Mouse (Mus musculus) embryo, embryonic 11 days (tissue): ENCODE results near the gene Ankrd17.
"Not testable (repeated sequence)": the region's sequence is repeated elsewhere in the genome, so short reads cannot be mapped to it uniquely, and the experiment has no call there.

ENCODE experiments used
- DNase-seq: peaks from one replicate; pipeline ENCODE4 v3.0.0-alpha.2; 2015

The Ankrd17 gene

DNA sequence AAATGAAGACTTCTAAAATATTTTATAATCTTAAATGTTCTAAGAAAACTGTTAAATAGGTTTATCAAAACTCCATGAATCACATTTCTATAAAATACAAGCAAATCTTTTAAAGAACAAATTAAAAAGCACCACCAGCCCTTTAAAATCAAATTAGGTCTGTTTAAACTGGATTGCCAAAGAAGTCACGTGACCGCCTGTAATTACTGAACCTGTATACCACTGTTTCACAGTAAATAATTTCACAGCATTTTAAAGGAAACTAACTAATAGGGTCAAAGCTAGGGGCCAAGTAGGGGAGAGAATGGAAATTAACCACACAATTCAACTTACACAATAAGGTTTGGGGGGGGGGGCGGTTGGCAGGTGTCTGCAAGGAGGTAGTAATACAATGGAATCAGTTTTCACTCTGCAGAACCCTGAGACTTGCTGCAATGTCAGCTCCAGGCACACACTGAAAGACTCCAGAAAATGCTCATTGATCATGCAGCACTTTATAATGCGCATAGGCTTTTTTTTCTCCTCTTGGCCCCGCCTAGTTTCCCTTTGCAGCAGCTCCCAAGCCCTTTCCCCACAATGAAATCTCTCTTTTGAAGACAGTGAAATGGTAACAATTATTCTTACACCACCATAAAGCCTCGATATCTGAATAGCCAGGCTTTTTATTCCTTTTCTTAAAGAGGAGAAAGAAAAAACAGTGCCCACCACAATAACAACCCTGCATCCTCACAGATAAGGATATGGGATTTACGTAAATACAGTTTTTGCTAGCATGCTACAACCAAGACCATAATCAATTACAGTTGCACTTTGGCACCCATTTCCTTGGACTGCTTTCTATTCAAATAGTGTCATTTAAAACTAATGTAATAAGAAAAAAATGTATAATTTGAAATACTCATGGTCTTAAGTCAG is 27.9 kb downstream of the Ankrd17 start:
- DNase-seq, result peak; percentile 37

DNA sequence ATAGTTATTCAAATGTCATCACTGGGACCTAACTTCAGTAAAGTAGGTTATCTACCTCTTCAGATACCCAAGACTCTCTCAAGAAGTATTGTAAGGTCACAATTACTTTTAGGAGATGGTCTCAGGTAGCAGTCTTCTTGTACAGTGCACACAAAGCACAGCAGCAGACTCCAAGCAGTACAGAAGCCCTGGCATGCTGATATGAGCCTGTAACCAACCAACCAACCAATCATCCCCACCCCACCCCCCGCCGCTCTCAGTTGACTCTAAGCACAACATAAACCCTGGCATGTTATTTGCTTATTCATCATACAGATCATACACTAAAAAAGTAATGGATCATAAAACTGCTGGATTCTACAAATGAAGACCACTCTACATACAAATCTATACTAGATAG is 33.9 kb downstream of the Ankrd17 start:
- no peak for DNase-seq

DNA sequence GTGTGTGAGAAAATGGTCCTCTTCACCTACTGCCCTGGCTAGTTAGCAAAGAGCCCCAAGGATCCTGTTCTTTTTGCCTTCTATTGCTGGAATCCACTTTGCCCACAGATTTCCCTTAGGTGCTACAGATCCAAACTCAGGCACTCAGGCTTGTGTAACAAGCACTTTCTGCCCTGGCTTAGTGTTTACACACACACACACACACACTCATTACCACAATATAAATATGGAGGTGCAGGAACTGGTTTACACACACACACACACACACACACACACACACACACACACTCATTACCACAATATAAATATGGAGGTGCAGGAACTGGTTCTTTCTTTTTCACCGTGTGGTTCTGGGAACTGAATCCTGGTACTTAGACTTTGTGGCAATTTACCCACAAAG is 35.3 kb downstream of the Ankrd17 start:
- no peak for DNase-seq

DNA sequence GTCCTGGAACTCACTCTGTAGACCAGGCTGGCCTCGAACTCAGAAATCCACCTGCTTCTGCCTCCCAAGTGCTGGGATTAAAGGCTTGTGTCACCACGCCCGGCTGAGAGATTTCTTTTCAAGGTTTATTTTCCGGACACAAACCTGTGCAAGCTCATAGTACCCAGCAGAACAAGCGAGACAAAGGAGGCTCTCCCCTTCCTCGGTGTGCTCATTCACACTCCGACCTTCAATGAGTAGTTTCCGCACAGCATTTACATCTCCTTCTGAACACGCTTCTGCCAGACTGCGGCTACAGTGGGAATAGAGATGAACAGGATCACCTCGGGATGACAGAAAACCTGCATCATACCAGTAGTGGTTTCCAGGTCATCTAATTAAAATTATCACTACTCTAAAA is 68.0 kb downstream of the Ankrd17 start:
- DNase-seq, result no peak

DNA sequence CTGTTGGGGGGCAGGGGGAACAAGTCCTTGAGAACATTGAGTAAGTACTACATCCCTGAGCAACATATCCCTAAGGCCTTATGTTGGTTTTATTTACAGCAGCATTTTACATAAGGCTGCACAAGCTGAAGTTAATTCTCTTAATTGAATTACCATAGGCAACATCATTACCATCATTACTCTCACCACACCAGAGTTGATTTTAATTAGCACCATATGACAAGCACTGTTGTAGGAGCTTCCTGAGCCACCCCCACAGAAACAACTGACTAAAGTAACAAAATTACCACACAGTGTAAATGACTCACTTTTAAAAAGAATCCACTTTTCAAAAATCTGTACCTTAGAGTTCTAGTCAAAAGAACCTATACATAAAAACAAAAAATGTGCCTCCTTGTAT is 76.5 kb downstream of the Ankrd17 start:
- DNase-seq, result no peak

DNA sequence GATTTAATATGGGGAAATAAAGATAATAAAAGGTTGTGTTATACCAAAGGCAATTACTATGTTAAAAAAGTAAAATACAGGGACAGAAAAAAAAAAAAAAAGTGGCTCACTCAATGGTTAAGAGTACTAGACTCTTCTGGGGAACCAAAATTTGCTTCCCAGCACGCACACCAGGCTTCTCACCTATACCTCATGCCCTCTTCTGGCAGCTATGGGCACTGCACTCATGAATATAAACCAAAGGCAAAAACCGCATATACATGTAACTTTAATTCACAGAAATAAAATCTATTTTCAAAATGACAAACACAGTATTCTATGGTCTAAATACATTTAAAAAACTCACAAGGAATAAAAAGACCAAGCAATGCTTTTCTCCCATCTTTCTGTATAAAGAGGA is 79.8 kb downstream of the Ankrd17 start:
- DNase-seq, result peak; percentile 47

DNA sequence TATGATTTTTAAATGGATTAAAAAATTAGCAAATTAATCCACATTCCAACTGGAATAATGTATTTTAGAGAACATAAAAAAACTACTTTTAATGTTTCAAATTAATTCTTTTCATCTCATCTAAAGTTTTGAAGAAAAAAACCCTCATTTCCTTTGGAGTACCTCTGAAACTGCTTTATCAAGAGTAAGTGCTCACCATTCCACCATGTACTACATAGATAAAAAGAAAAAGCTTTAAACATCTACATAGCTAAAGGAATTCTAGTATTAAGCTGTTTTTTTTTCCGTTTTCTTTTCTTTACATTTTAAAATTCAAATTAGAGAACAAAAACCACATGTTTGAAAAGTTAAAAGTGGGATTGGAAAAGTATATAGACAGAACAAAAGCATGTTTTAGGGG is 86.3 kb downstream of the Ankrd17 start:
- DNase-seq, result no peak

DNA sequence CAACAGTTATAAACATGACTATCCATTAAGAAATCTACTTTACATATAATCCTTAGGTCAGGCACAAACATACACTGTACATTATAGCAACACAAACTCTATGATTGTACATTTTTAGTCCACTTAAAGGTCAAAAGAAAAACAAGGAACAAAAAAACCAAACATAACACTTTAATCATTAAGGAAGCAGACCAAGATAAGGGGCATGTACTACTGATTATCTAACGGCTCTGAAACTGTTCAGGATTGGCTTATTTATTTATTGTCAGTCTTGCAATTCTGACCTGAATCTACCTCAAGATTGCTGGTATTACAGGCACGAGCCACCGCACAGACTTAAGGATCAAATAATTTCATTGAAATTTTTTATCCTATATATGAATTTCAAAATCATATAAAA is 87.0 kb downstream of the Ankrd17 start:
- DNase-seq, result no peak

DNA sequence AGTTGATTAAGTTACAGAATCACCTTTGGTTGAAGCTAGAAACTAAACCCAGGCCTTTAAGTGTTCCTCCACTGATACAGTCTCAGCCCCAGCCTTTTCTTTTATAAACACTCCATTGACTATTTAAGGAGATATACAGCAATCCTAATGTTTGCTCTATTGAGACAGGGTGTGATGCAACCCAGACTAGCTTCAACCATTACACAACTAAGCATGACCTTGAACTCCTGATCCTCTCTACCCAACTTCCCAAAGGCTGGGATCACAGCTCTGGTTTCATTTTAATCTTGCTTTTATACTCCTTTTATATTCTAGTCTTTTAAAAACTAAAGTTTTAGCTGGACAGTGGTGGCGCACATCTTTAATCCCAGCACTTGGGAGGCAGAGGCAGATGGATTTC is 88.9 kb downstream of the Ankrd17 start:
- DNase-seq, result no peak

DNA sequence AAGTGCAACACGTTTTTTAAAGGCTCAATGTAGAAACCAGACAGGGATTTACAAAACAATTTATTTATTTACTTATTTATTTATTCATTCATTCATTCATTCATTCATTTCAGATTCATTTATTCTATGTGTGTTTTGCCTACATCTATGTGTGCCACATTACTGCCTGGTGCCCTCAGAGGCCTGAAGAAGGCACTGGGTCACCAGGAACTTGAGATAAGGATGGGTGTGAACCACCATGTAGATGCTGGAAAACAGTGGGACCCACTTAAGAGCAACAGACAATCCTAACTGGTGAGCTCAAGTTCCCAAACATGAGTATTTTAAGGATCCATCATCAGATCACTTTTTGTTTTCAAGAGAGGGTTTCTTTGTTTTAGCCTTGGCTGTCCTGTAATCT is 91.6 kb downstream of the Ankrd17 start:
- DNase-seq, result no peak

DNA sequence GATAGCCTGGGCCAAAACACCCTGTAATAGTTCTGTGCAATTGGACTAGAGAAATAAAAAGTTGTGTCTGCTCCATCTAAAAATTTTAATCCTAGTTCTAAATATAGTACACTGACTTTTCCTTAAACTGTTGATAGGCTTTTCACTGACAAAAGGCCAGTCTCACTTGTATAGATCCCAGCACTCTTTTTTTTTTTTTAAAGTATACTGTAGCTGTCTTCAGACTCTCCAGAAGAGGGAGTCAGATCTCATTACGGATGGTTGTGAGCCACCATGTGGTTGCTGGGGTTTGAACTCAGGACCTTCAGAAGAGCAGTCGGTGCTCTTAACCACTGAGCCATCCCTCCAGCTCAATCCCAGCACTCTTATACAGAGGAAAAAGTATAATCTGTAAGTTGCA is 104.1 kb downstream of the Ankrd17 start:
- DNase-seq, result not testable (repeated sequence)

DNA sequence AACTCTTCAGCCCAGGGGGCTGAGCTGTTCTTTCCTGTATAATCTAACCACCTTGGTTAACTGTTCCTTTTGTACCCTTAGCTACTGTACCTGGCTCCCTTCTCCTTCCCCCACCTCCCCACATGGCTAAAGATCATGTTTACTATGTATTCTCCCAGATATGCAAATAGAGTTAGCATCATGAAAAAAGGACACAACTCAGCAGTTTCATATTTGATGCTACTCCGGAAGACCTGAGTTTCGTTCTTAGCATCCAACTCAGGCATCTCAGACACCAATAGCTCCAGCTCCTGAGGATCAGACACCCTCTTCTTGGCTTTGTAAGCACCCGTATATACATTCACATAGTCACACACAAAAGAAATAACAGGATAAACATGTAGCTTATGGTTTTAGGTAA is 109.4 kb downstream of the Ankrd17 start:
- no peak for DNase-seq

DNA sequence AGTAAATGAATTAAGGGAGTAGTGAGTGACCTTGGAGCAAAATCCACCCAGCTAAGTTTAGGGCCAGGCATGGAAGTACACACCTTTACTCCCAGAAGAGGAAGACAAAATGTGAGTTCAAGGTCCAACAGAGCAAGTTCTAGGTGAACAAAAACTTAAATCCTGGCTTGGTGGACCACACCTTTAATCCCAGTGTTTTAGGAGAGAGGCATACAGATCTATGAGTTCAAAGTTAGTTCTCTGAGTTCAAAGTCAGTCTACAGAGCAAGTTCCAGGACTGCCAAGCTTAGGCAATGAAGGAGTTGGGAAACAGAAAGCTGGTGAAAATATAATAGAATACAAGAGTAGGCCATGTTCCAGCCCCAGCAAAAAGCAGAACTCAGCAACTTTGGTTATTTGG is 118.9 kb downstream of the Ankrd17 start:
- DNase-seq, result no peak

DNA sequence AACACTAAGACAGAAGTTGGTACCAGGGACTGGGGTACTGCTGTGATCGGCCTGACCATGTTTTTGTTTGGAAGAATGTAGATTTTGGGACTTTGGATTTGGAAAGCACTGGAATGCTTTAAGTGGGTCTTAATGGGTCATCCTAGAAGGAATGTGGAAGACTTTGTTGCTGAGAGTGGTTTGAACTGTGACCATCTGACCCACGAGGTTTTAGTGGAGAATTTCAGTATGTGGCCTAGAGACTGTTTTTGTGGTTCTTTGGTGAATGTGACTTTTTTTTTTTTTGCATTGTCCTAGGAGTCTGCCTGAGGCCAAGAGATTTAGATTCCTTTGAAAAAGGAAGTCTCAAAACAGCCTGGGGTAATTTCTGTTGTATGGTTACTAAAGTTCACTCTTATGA is 119.4 kb downstream of the Ankrd17 start:
- no peak for DNase-seq

DNA sequence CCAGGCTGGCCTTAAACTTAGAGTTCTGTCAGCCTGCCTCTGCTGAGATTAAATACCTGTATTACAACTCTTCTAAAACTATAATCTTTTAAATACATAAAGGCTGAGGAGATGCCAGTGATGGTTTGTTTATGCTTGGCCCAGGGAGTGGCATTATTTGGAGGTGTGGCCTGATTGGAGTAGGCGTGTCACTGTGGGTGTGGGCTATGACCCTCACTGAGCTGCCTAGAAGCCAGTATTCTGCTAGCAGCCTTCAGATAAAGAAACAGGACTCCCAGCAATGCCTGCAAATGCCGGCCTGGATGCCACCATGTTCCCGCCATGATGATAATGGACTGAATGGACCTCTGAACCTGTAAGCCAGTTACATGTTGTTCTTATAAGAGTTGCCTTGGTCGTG is 119.8 kb downstream of the Ankrd17 start:
- DNase-seq, result no peak

DNA sequence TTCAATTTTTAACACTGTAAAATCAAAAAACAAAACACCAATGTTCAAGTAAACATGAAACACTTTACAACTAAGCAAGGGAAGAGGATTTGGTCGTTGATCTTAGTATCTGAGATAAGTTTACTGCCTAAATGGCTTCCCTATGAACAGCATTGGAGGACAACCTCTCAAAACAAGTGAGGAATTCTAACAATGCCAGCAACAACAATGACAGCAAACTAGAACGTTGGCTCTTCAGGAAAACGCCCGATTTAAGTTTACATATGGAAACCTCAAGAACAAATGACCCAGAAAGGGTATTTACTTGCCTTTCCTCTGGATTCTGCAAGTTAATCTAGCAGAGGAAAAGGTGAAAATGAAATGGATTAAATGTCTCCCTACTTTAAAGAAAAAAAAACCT is 121.0 kb downstream of the Ankrd17 start:
- DNase-seq, result no peak

DNA sequence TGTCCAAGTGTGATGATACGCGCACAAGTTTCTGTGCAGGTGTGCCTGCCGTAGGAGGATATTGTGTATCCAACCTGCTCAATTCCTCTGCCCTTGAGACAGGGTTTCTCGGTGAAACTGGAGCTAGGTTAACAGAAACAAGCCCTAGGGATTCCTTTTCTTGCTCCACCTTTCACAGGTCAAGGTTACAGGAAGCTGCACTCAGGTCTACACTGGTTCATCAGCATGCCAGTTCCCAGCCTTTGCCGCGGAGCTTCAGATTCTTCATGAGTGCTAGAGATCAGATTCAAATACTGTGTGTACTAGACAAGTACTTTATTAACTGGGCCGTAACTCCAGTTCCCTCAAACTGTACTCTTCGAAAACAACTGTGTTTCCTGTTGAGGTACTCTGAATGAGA is 131.2 kb downstream of the Ankrd17 start:
- no peak for DNase-seq

DNA sequence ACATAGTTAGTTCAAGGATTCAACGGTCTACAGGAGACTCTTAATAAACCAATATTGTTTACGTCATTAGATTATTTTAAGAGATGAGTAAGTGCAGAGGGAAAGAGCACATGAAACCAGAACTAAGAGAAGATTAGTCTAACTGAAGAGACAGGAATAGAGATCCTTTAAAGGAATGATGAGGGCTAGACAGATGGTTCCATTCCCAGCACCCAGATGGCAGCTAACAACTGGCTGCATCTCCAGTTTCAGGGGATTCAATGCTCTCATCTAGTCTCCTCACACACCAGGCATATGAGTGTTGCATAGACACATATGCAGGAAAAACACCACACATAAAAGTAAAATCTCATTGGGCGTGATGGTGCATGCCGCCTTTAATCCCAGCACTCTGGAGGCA is 133.1 kb downstream of the Ankrd17 start:
- no peak for DNase-seq

DNA sequence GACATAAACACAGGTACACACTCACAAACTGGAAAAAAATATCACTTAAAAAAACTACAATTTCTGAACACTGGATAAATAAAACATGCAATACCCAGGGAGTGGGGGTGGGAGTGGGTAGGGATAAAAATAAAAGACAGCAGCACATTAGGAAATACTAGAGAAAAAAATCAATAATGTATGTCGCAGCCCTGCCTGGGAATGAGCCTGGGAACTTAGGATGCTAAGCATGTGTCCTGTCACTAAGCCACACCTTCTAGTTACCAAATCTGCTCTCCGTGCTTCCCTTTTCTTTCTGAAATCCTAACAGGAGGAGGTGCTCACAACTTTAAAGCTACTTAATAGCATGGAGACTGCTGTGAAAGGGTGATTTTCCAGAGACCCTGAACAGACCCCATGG is 136.6 kb downstream of the Ankrd17 start:
- DNase-seq, result no peak

DNA sequence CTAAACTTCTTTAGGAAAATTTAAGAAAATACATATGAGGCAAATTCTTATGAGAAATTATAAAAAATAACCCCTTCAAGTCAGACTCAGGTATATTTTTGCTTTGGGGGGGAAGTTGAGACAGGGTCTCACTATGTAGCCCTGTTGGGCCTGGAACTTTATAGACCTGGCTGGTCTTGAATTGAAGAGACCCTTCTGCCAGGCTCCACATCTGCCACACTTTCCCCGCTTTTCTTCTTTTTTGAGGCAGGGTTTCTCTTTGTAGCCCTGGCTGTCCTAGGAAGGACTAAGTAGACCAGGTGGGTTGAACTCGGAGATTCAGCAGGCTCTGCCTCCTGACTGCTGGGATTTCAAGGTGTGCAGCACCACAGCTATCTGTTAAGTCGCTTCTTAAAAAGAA is 139.7 kb downstream of the Ankrd17 start:
- no peak for DNase-seq

DNA sequence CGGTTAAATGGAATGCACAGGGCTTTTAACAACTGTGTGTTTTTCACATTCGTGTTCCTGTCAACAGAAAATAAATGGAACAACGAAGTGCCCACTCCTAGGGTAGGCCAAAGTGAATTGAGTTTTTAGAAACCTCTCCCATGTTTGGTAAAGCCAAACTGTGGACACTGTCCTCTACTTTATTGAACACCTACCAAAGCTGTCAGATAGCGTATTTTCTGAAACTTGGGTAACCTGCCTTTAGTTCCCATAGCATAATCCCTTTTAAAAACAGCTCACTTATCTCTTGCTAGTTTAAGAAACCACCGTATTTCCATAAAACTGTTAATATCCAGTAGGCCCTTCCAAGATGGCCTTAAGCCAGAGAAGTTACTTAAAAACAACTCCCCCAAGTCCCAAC is 141.6 kb downstream of the Ankrd17 start:
- DNase-seq, result no peak

DNA sequence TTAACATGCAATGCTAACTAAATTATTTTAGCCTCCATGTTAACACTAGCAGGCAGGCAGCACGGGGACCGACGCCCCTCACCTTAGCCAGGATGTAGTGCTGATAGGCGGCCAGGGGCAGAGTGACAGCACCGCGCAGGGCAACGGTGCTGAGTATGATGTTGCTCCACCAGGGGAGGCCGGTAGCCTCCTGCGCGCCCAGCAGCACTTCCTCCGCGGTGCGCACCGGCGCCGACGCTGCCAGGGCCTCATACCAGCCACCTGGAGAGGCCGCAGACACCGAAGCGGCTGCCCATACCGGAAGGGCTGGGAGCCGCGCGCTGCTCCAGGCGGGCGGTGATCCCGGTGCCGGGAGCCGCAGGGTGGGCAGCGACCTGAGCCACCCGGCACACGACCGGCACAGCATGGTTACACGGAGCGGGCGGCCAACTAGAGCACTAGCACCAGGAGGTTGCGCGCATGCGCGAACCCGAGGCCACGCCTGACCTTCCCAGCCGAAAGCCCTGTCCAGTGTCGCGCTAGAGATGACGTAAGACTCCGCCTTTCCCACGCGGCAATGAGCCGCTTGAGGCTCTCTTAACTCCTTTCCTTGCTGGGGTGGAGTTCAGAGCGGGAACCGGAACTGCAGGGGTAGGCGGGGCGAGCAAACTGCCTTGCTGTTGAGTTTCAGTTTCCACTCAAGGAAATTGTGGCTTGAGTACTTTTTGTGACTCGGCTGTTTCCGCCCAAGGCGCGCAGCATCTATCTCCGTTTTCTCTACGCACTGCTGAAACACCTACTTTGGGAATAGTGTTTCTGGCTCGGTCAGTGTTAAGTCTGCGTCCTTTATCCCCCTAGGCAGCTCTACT is 142.6 kb downstream of the Ankrd17 start, which contains the start of gene Cox18:
Gene Cox18, minus strand, starts transcription at position 468 of the 848 bp plus-strand sequence.
- DNase-seq, result peak; percentile 99

DNA sequence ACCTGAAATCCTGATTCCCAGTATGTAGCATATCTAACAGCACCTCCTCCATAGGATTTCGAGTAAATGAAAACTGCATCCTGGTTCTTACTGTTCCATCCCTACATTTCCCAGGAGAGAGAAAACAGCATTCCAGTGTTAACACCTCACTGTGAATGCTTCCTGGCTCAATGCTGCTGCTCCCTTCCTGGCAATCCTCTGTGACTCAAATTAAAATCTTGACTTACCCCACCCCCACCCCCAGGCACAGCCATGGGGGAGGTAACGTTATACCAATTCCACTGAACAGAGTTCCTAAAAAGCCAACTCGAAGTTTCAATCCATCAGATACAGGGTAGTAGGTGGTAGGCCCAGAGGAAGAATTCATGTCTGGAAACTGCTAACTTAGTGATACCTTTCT is 143.4 kb downstream of the Ankrd17 start:
- no peak for DNase-seq

DNA sequence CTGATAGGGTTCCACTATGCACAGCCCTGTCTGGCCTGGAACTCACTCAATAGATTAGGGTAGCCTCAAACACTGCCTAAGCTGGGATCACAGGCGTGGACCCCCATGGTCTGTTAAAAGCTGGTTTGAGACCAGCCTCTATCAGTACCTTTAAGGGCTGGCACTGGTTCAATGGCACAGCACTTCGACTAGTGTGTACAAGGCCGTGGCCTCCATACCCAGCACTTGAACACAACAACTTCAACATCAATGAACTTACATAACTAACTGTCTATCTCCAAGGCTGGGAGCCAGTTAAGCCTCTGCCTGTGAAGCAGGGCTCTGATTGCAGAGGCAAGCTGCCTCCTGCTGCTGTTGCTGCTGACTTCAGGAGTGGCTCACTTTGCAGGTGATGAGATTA is 148.6 kb downstream of the Ankrd17 start:
- DNase-seq, result no peak
